9 mouse cellular contexts compared by ENCODE assay signal in genomic region chr5:87642787-87643186, GRCm38 (mm10). TPM values are rescaled to one million over a fixed set of nuclear protein-coding genes. Genes with fewer than 3 reads are reported as not detected.
DNase-seq lines count a peak whose midpoint lies in the region; ATAC-seq and TF ChIP-seq lines count a peak whose summit lies in the region.
"Had no signal": no experiment of that assay in that cellular context is flagged by ENCODE, and none has a peak within 500 bp of the region (broad histone marks: within the 10 kb centered on the region; RNA-seq: fewer than 3 reads in every experiment).

No protein-coding gene starts in this region.

- no peaks in the 10 kb centered on the region for H3K36me3 ChIP-seq in kidney, embryonic 16.5 days (ENCODE audit: insufficient read depth, low read length)
- H3K36me3 ChIP-seq in stomach, postnatal 0 days (ENCODE audit: control insufficient read depth, insufficient read depth, low read length) = no peaks in the 10 kb centered on the region
- no peaks in the 10 kb centered on the region for H3K36me3 ChIP-seq in hindbrain, embryonic 16.5 days (ENCODE audit: control insufficient read depth, insufficient read depth, low read length)
- H3K36me3 ChIP-seq: limb, embryonic 12.5 days had no signal

- DNase-seq in kidney, adult 11 months = peak; percentile 10
- DNase-seq in testis, postnatal 10 days (ENCODE audit: low spot score) = peak; percentile 50
- DNase-seq in testis, postnatal 14 days (ENCODE audit: low spot score) = no peak
- DNase-seq in stomach, postnatal 0 days (ENCODE audit: low spot score) = peak; percentile 22

- no peaks in the 10 kb centered on the region for H3K27me3 ChIP-seq in kidney, embryonic 16.5 days (ENCODE audit: insufficient read depth, low read length)
- H3K27me3 ChIP-seq in stomach, postnatal 0 days (ENCODE audit: control insufficient read depth, insufficient read depth, low read length) = no peaks in the 10 kb centered on the region
- H3K27me3 ChIP-seq in hindbrain, embryonic 16.5 days (replicated peaks; ENCODE audit: control insufficient read depth, insufficient read depth, low read length) = no peaks in the 10 kb centered on the region
- H3K27me3 ChIP-seq: limb, embryonic 12.5 days had no signal

- H3K4me3 ChIP-seq in kidney, embryonic 16.5 days (ENCODE audit: low read length) = no peak overlapping the region
- H3K4me3 ChIP-seq in cortical plate, adult 2 months (ENCODE audit: insufficient read depth, low read length) = no peak overlapping the region
- no peak overlapping the region for H3K4me3 ChIP-seq in stomach, postnatal 0 days (ENCODE audit: low read depth, low read length)
- H3K4me3 ChIP-seq in hindbrain, embryonic 16.5 days (ENCODE audit: low read length) = no peak overlapping the region
- H3K4me3 ChIP-seq: limb, embryonic 12.5 days had no signal

- no peak overlapping the region for H3K9ac ChIP-seq in kidney, embryonic 16.5 days (replicated peaks; ENCODE audit: low read length)
- H3K9ac ChIP-seq in stomach, postnatal 0 days (ENCODE audit: low read length) = no peak overlapping the region
- no peak overlapping the region for H3K9ac ChIP-seq in hindbrain, embryonic 16.5 days (ENCODE audit: low read depth, low read length)
- H3K9ac ChIP-seq: limb, embryonic 12.5 days had no signal

- no peak for TF ChIP-seq POLR2A in cortical plate, adult 2 months (IDR thresholded peaks at IDR 0.05; ENCODE audit: extremely low read depth, insufficient read depth, low read length)

- no peaks in the 10 kb centered on the region for H3K4me1 ChIP-seq in kidney, embryonic 16.5 days (ENCODE audit: insufficient read depth, low read length)
- H3K4me1 ChIP-seq in cortical plate, adult 2 months (ENCODE audit: control insufficient read depth, insufficient read depth, low read length) = no peaks in the 10 kb centered on the region
- H3K4me1 ChIP-seq in stomach, postnatal 0 days (replicated peaks; ENCODE audit: control insufficient read depth, insufficient read depth) = no peaks in the 10 kb centered on the region
- no peaks in the 10 kb centered on the region for H3K4me1 ChIP-seq in hindbrain, embryonic 16.5 days (ENCODE audit: control insufficient read depth, insufficient read depth, low read depth, low read length)
- H3K4me1 ChIP-seq: limb, embryonic 12.5 days had no signal

- no peak for ATAC-seq in kidney, embryonic 16.5 days (ENCODE audit: low FRiP score, low TSS enrichment)
- ATAC-seq in stomach, postnatal 0 days (ENCODE audit: low FRiP score, low TSS enrichment) = no peak
- no peak for ATAC-seq in hindbrain, embryonic 16.5 days

- TF ChIP-seq EP300 in stomach, postnatal 0 days (optimal IDR thresholded peaks at IDR 0.05) = no peak

- H3K9me3 ChIP-seq in kidney, embryonic 16.5 days (ENCODE audit: low read length) = no peaks in the 10 kb centered on the region
- H3K9me3 ChIP-seq in stomach, postnatal 0 days (ENCODE audit: control insufficient read depth, low read length) = no peaks in the 10 kb centered on the region
- no peaks in the 10 kb centered on the region for H3K9me3 ChIP-seq in hindbrain, embryonic 16.5 days (ENCODE audit: control insufficient read depth, low read length)
- H3K9me3 ChIP-seq: limb, embryonic 12.5 days had no signal

- H3K27ac ChIP-seq in kidney, embryonic 16.5 days (ENCODE audit: low read length) = no peak overlapping the region
- H3K27ac ChIP-seq in cortical plate, adult 2 months (ENCODE audit: insufficient read depth, low read length) = no peak overlapping the region
- no peak overlapping the region for H3K27ac ChIP-seq in stomach, postnatal 0 days (replicated peaks)
- no peak overlapping the region for H3K27ac ChIP-seq in hindbrain, embryonic 16.5 days (ENCODE audit: low read depth, low read length)
- H3K27ac ChIP-seq: limb, embryonic 12.5 days had no signal

- H3K4me2 ChIP-seq in kidney, embryonic 16.5 days (replicated peaks; ENCODE audit: low read depth, low read length) = no peak overlapping the region
- no peak overlapping the region for H3K4me2 ChIP-seq in stomach, postnatal 0 days (replicated peaks; ENCODE audit: low read depth)
- no peak overlapping the region for H3K4me2 ChIP-seq in hindbrain, embryonic 16.5 days (ENCODE audit: low read length)
- H3K4me2 ChIP-seq: limb, embryonic 12.5 days had no signal

- 0 out of 2 replicates have a peak, but pooled peaks have one; percentile 16 for TF ChIP-seq CTCF in cortical plate, adult 2 months (IDR thresholded peaks at IDR 0.05; ENCODE audit: extremely low read depth, insufficient read depth, low read length)
- peak; percentile 70 for TF ChIP-seq CTCF in stomach, postnatal 0 days (IDR thresholded peaks at IDR 0.05; ENCODE audit: low read depth)

RNA-seq across cellular contexts. Expression of gene Csn1s1, which starts 23.2 kb away (rescaled TPM):
- polyA plus RNA-seq in kidney, embryonic 16.5 days (2015; fragmentation: Nextera tagmentation; extraction: Ambion mirVana) = not detected in 2 replicates
- polyA plus RNA-seq in cortical plate, adult 2 months (2012; rRNA removed) = not detected in 2 replicates
- 0.56 and 1.4 TPM in 2 replicates for polyA plus RNA-seq in stomach, postnatal 0 days (2015; fragmentation: Nextera tagmentation; extraction: Ambion mirVana)
- not detected in 2 replicates for polyA plus RNA-seq in hindbrain, embryonic 16.5 days (2015; fragmentation: Nextera tagmentation; extraction: Ambion mirVana)
- polyA plus RNA-seq: limb, embryonic 12.5 days; neural tube, embryonic 11.5 days had no signal

RNA-seq across cellular contexts. Expression of gene Sult1e1, which starts 51.4 kb away (rescaled TPM):
- polyA plus RNA-seq in kidney, embryonic 16.5 days (2015; fragmentation: Nextera tagmentation; extraction: Ambion mirVana) = 0.42 and 0.46 TPM in 2 replicates
- polyA plus RNA-seq in cortical plate, adult 2 months (2012; rRNA removed) = not detected in 2 replicates
- 0.10 and 0.16 TPM in 2 replicates for polyA plus RNA-seq in stomach, postnatal 0 days (2015; fragmentation: Nextera tagmentation; extraction: Ambion mirVana)
- not detected in 2 replicates for polyA plus RNA-seq in hindbrain, embryonic 16.5 days (2015; fragmentation: Nextera tagmentation; extraction: Ambion mirVana)
- polyA plus RNA-seq: limb, embryonic 12.5 days; neural tube, embryonic 11.5 days had no signal

RNA-seq across cellular contexts. Expression of gene Csn2, which starts 56.6 kb away (rescaled TPM):
- polyA plus RNA-seq in kidney, embryonic 16.5 days (2015; fragmentation: Nextera tagmentation; extraction: Ambion mirVana) = not detected in 2 replicates
- not detected in 2 replicates for polyA plus RNA-seq in cortical plate, adult 2 months (2012; rRNA removed)
- 3.3 and 8.9 TPM in 2 replicates for polyA plus RNA-seq in stomach, postnatal 0 days (2015; fragmentation: Nextera tagmentation; extraction: Ambion mirVana)
- polyA plus RNA-seq in hindbrain, embryonic 16.5 days (2015; fragmentation: Nextera tagmentation; extraction: Ambion mirVana) = not detected in 2 replicates
- polyA plus RNA-seq: limb, embryonic 12.5 days; neural tube, embryonic 11.5 days had no signal
